Mouse (Mus musculus) MEL (cell line): ENCODE measurements around the gene Slc5a4b. TPM values are rescaled to one million over a fixed set of nuclear protein-coding genes. Genes with fewer than 3 reads are reported as not detected.

Source experiments
- DNase-seq: peaks from one replicate; pipeline ENCODE4 v3.0.0; 2011; ENCODE audit warnings: low read depth, low spot score
- H3K27ac ChIP-seq: 2 replicates; pipeline ENCODE4 v1.5.1; 2012; ENCODE audit warnings: low read depth, mild to moderate bottlenecking, control low read depth, low read length, moderate library complexity; ENCODE audit not compliant: control insufficient read depth
- H3K27me3 ChIP-seq, 2 experiments: fragments of 150-350 bp in 1 of 2; sonication (generic) in 1 of 2; 2 replicates each; pipeline ENCODE4 v1.6.1; 2012; ENCODE audit warnings: low read length in 2 of 2, mild to moderate bottlenecking in 2 of 2, improper control_type of control experiment in 1 of 2, moderate library complexity in 1 of 2; ENCODE audit not compliant: insufficient read depth in 2 of 2, control insufficient read depth in 1 of 2
- H3K36me3 ChIP-seq, 2 experiments: 2 replicates each; pipeline ENCODE4 v1.6.1; 2012 to 2014; ENCODE audit warnings: low read length in 2 of 2, improper control_type of control experiment in 1 of 2, inconsistent platforms in 1 of 2, mild to moderate bottlenecking in 1 of 2; ENCODE audit not compliant: insufficient read depth in 2 of 2, control insufficient read depth in 1 of 2
- H3K4me1 ChIP-seq, 2 experiments: fragments of 150-350 bp in 1 of 2; sonication (generic) in 1 of 2; 2 replicates each; pipeline ENCODE4 v1.6.1; 2012; ENCODE audit warnings: low read length in 2 of 2, improper control_type of control experiment in 1 of 2, mild to moderate bottlenecking in 1 of 2; ENCODE audit not compliant: insufficient read depth in 2 of 2, control insufficient read depth in 1 of 2
- H3K4me3 ChIP-seq, 2 experiments: fragments of 150-350 bp in 1 of 2; sonication (generic) in 1 of 2; 2 replicates each; pipeline ENCODE4 v1.5.1; 2012; ENCODE audit warnings: low read depth in 2 of 2, low read length in 2 of 2, mild to moderate bottlenecking in 2 of 2, moderate library complexity in 2 of 2, control low read depth in 1 of 2, improper control_type of control experiment in 1 of 2; ENCODE audit not compliant: control insufficient read depth in 1 of 2, insufficient read depth in 1 of 2
- H3K79me2 ChIP-seq: 2 replicates; pipeline ENCODE4 v1.6.1; 2012; ENCODE audit warnings: mild to moderate bottlenecking, low read length, moderate library complexity; ENCODE audit not compliant: control insufficient read depth, poor library complexity, insufficient read depth
- H3K9ac ChIP-seq: 2 replicates; pipeline ENCODE4 v1.6.1; 2012; ENCODE audit warnings: low read depth, mild to moderate bottlenecking, control low read depth, low read length, moderate library complexity; ENCODE audit not compliant: control insufficient read depth, poor library complexity, severe bottlenecking
- H3K9me3 ChIP-seq: fragments of 150-350 bp; sonication (generic); replicated peaks from 2 replicates; pipeline ENCODE4 v1.6.1; 2012; ENCODE audit warnings: mild to moderate bottlenecking, low read length, improper control_type of control experiment, moderate library complexity; ENCODE audit not compliant: insufficient read depth
- CHD2 ChIP-seq: IDR thresholded peaks from 2 replicates; pipeline ENCODE4 v1.6.1; 2011; ENCODE audit warnings: low read length, improper control_type of control experiment
- E2F4 ChIP-seq: IDR thresholded peaks from 2 replicates; pipeline ENCODE4 v1.6.1; 2011; ENCODE audit warnings: low read depth, low read length, improper control_type of control experiment, borderline replicate concordance
- ELF1 ChIP-seq: IDR thresholded peaks from 2 replicates; pipeline ENCODE4 v1.6.1; 2014; ENCODE audit warnings: low read depth, mild to moderate bottlenecking, inconsistent platforms, low read length, improper control_type of control experiment, moderate library complexity
- EP300 ChIP-seq, 2 experiments: IDR thresholded peaks; 2 replicates each; pipeline ENCODE4 v1.6.1; 2011; ENCODE audit warnings: improper control_type of control experiment in 2 of 2, low read length in 2 of 2, low read depth in 1 of 2, mild to moderate bottlenecking in 1 of 2
- GABPA ChIP-seq: IDR thresholded peaks from 2 replicates; pipeline ENCODE4 v1.6.1; 2012; ENCODE audit warnings: low read depth, mild to moderate bottlenecking, inconsistent platforms, low read length, improper control_type of control experiment, moderate library complexity
- HCFC1 ChIP-seq: IDR thresholded peaks from 2 replicates; pipeline ENCODE4 v1.6.1; 2012; ENCODE audit warnings: low read depth, mild to moderate bottlenecking, inconsistent platforms, low read length, improper control_type of control experiment, moderate library complexity
- KAT2A ChIP-seq: conservative IDR thresholded peaks from 2 replicates; pipeline ENCODE4 v1.6.1; 2012; ENCODE audit warnings: low read depth, low read length, improper control_type of control experiment, inconsistent platforms
- MYB ChIP-seq: IDR thresholded peaks from 2 replicates; pipeline ENCODE4 v1.6.1; 2011; ENCODE audit warnings: mild to moderate bottlenecking, low read depth, low read length, improper control_type of control experiment
- MYC ChIP-seq: IDR thresholded peaks from 2 replicates; pipeline ENCODE4 v1.6.1; 2011; ENCODE audit warnings: low read depth, mild to moderate bottlenecking, low read length, improper control_type of control experiment, moderate library complexity
- NELFE ChIP-seq: IDR thresholded peaks from 2 replicates; pipeline ENCODE4 v1.6.1; 2011; ENCODE audit warnings: low read depth, low read length, improper control_type of control experiment
- POLR2A ChIP-seq, 2 experiments: IDR thresholded peaks; 2 replicates each; pipeline ENCODE4 v1.6.1; 2011 to 2012; ENCODE audit warnings: low read length in 2 of 2, mild to moderate bottlenecking in 2 of 2, control low read depth in 1 of 2, improper control_type of control experiment in 1 of 2, low read depth in 1 of 2, moderate library complexity in 1 of 2; ENCODE audit not compliant: control insufficient read depth in 1 of 2, insufficient read depth in 1 of 2, poor library complexity in 1 of 2
- POLR2AphosphoS2 ChIP-seq: IDR thresholded peaks from 2 replicates; pipeline ENCODE4 v1.6.1; 2011; ENCODE audit warnings: low read length, improper control_type of control experiment
- RAD21 ChIP-seq: IDR thresholded peaks from 2 replicates; pipeline ENCODE4 v1.6.1; 2011; ENCODE audit warnings: mild to moderate bottlenecking, low read depth, low read length, improper control_type of control experiment
- SIN3A ChIP-seq: IDR thresholded peaks from 2 replicates; pipeline ENCODE4 v1.6.1; 2012; ENCODE audit warnings: low read length, improper control_type of control experiment, inconsistent platforms
- SMC3 ChIP-seq: IDR thresholded peaks from 2 replicates; pipeline ENCODE4 v1.6.1; 2011; ENCODE audit warnings: low read depth, low read length, improper control_type of control experiment
- TBP ChIP-seq: IDR thresholded peaks from 2 replicates; pipeline ENCODE4 v1.8.0; 2011; ENCODE audit warnings: low read depth, low read length, improper control_type of control experiment
- UBTF ChIP-seq: IDR thresholded peaks from 2 replicates; pipeline ENCODE4 v1.6.1; 2012; ENCODE audit warnings: low read depth, mild to moderate bottlenecking, inconsistent platforms, low read length, improper control_type of control experiment, moderate library complexity, borderline replicate concordance; ENCODE audit not compliant: insufficient read depth
- USF1 ChIP-seq: IDR thresholded peaks from 2 replicates; pipeline ENCODE4 v1.6.1; 2014; ENCODE audit warnings: low read depth, mild to moderate bottlenecking, inconsistent platforms, low read length, improper control_type of control experiment, moderate library complexity
- ZKSCAN1 ChIP-seq: IDR thresholded peaks from 2 replicates; pipeline ENCODE4 v1.6.1; 2012; ENCODE audit warnings: low read depth, mild to moderate bottlenecking, inconsistent platforms, low read length, improper control_type of control experiment, moderate library complexity
- ZMIZ1 ChIP-seq: IDR thresholded peaks from 2 replicates; pipeline ENCODE4 v1.6.1; 2012; ENCODE audit warnings: low read depth, mild to moderate bottlenecking, inconsistent platforms, low read length, improper control_type of control experiment, moderate library complexity
- ZNF384 ChIP-seq: IDR thresholded peaks from 2 replicates; pipeline ENCODE4 v1.6.1; 2012; ENCODE audit warnings: low read depth, mild to moderate bottlenecking, inconsistent platforms, low read length, improper control_type of control experiment
- polyA plus RNA-seq, 2 experiments: library from polyadenylated mRNA; stranded (reverse) in 1 of 2; unstranded in 1 of 2; fragments of >175 nt in 1 of 2; fragments of >200 nt in 1 of 2; gene quantifications; 2 replicates each; pipeline versions ENCODE4 v1.2.1 to v1.2.4; 2012; ENCODE audit warnings: low replicate concordance in 2 of 2, low read depth in 1 of 2; ENCODE audit not compliant: insufficient read length in 2 of 2, insufficient read depth in 1 of 2, missing spikeins in 1 of 2
- total RNA-seq: library from RNA; depleted of rRNA; stranded (reverse); fragments of 300-350 nt; gene quantifications from 2 replicates; pipeline ENCODE4 v1.2.3, GENCODE M21; 2012

Gene Slc5a4b
- total and polyA plus RNA-seq, 3 experiments: 0.03 TPM; not detected in 2

DNA sequence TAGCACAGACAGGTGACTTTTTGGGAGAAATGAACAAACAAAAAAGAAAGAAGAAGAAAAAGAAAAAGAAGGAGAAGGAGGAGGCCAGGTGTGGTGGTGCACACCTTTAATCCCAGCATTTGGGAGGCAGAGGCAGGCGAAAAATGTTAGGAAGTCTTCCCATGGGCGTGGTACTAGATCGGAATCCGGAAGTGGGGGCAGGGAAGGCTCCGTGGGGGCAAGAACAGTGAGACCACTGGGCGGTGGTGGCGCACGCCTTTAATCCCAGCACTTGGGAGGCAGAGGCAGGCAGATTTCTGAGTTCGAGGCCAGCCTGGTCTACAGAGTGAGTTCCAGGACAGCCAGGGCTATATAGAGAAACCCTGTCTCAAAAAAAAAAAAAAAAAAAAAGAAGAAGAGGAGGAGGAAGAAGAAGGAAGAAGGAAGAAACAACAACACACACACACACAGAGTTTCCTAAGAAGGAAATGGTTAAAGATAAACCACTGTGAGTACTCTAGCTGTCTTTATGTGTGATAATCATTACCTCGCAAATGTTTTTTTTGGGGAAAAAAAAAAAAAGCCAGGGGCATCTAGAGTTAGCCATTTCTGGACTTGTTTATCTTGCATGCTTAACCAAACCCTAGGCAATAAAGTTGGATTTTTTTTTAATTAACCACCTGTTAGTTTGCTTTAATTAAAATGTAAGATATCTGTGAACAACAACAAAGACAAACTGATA lies 85.1 kb downstream of the Slc5a4b start:
- H3K27ac ChIP-seq: no peak overlapping the region
- H3K36me3 ChIP-seq: no peaks in the 10 kb centered on the region
- peaks cover 0 to 4% of the 10 kb centered on the region in 2 experiments; a peak in 2 of 4 replicates for H3K4me1 ChIP-seq
- H3K9me3 ChIP-seq: no peaks in the 10 kb centered on the region
- no peak overlapping the region for H3K9ac ChIP-seq
- H3K4me3 ChIP-seq: no peak overlapping the region
- no peaks in the 10 kb centered on the region for H3K79me2 ChIP-seq
- DNase-seq: no peak
- H3K27me3 ChIP-seq: no peaks in the 10 kb centered on the region
- TF ChIP-seq SMC3 (no peak), UBTF (no peak), ZNF384 (peak; percentile 77)

DNA sequence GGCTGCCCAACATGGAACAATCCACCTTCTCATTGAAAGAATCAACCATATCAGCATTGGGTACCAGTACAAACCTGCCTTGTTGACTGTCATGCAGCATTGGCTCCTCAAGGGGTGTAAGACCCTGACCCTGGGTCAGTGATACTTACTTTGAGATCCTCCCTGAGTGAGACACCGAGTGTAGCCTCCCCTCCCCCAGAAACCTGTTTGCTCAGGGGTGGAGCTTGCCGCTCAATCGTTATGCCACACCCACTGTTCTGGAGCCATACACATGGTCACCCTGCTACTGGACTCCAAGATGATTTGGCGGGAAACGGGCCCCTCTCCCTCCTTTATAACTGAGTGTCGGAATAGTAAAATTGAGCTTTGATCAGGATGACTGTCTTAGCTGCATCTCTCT lies 86.8 kb downstream of the Slc5a4b start:
- no peak overlapping the region for H3K9ac ChIP-seq
- no peaks in the 10 kb centered on the region for H3K27me3 ChIP-seq
- H3K4me3 ChIP-seq: no peak overlapping the region
- H3K27ac ChIP-seq: no peak overlapping the region
- DNase-seq: no peak
- TF ChIP-seq ZKSCAN1 (no peak), SMC3 (no peak), ZMIZ1 (no peak), KAT2A (no peak), EP300 (IDR thresholded peaks at IDR 0.05; ENCODE audit: low read depth in 1 of 2, low read length in 2 of 2) (no peak), RAD21 (no peak), SIN3A (no peak), TBP (no peak), MYB (no peak), POLR2A (IDR thresholded peaks at IDR 0.05; ENCODE audit: control insufficient read depth in 1 of 2, insufficient read depth in 1 of 2, low read depth in 1 of 2, low read length in 2 of 2, poor library complexity in 1 of 2) (no peak), ELF1 (no peak), GABPA (no peak), MYC (no peak), NELFE (no peak), ZNF384 (no peak), USF1 (no peak), CHD2 (no peak), E2F4 (no peak), HCFC1 (no peak), POLR2AphosphoS2 (no peak)
- no peaks in the 10 kb centered on the region for H3K9me3 ChIP-seq
- no peaks in the 10 kb centered on the region for H3K36me3 ChIP-seq
- H3K4me1 ChIP-seq: peaks cover 0 to 4% of the 10 kb centered on the region in 2 experiments; a peak in 2 of 4 replicates
- H3K79me2 ChIP-seq: no peaks in the 10 kb centered on the region
